Comparison of ENCODE assay signal across 23 mouse cellular contexts in the genomic region with DNA sequence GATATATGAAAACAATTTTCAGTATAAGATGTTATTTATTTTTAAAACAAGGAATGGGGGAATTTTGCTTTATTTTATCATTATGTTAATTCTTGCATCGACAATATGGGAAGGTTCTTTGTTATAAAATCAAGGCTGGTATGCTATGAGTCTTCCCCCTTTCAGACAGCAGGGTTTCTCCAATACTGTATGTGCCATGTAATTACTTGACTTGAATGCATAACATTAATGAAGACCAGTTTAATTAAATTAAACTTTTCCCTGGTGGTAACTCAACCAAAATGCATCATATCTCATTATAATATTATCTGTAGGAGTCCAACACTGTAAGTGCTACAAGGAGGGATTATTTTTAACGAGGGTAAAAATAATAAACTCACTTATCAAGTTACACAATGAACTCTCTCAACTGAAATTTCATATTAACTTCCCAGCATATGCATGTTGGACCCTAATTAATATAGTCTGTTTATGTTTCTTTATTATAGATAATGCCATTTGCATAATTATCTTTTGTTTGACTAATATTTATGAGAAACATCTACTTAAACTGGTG.
A peak's percentile ranks its signal among the peaks of the same experiment; 100 is the strongest.
DNase-seq lines count a peak whose midpoint lies in the region; ATAC-seq lines count a peak whose summit lies in the region.
"Had no signal": no experiment of that assay in that cellular context is flagged by ENCODE, and none has a peak within 500 bp of the region (broad histone marks: within the 10 kb centered on the region; RNA-seq: fewer than 3 reads in every experiment).

No protein-coding gene starts in this region.

- H3K9me3 ChIP-seq in hindbrain, embryonic 11.5 days (ENCODE audit: control insufficient read depth, low read length) = no peaks in the 10 kb centered on the region
- no peaks in the 10 kb centered on the region for H3K9me3 ChIP-seq in hindbrain, embryonic 10.5 days
- H3K9me3 ChIP-seq in midbrain, embryonic 13.5 days = no peaks in the 10 kb centered on the region
- no peaks in the 10 kb centered on the region for H3K9me3 ChIP-seq in midbrain, embryonic 11.5 days (ENCODE audit: control insufficient read depth, low read length)
- H3K9me3 ChIP-seq in neural tube, embryonic 14.5 days (ENCODE audit: control insufficient read depth, low read length) = no peaks in the 10 kb centered on the region
- no peaks in the 10 kb centered on the region for H3K9me3 ChIP-seq in neural tube, embryonic 15.5 days (replicated peaks)
- H3K9me3 ChIP-seq: embryonic facial prominence, embryonic 15.5 days; heart, embryonic 15.5 days had no signal

- H3K4me3 ChIP-seq in hindbrain, embryonic 11.5 days (ENCODE audit: low read depth, low read length) = no peak overlapping the region
- H3K4me3 ChIP-seq in hindbrain, embryonic 10.5 days = no peak overlapping the region
- H3K4me3 ChIP-seq in midbrain, embryonic 13.5 days (replicated peaks) = no peak overlapping the region
- H3K4me3 ChIP-seq in midbrain, embryonic 11.5 days (ENCODE audit: low read depth, low read length) = no peak overlapping the region
- H3K4me3 ChIP-seq in neural tube, embryonic 14.5 days (ENCODE audit: low read depth, low read length) = no peak overlapping the region
- H3K4me3 ChIP-seq in neural tube, embryonic 15.5 days (replicated peaks) = no peak overlapping the region
- H3K4me3 ChIP-seq: embryonic facial prominence, embryonic 15.5 days; erythroblast, embryonic 14.5 days; heart, embryonic 15.5 days had no signal

- no peak overlapping the region for H3K9ac ChIP-seq in hindbrain, embryonic 11.5 days (ENCODE audit: low read depth, low read length)
- no peak overlapping the region for H3K9ac ChIP-seq in midbrain, embryonic 13.5 days (replicated peaks)
- H3K9ac ChIP-seq in midbrain, embryonic 11.5 days (ENCODE audit: low read length) = no peak overlapping the region
- no peak overlapping the region for H3K9ac ChIP-seq in neural tube, embryonic 14.5 days (replicated peaks; ENCODE audit: low read depth, low read length)
- H3K9ac ChIP-seq in neural tube, embryonic 15.5 days (replicated peaks) = no peak overlapping the region
- H3K9ac ChIP-seq: embryonic facial prominence, embryonic 15.5 days; heart, embryonic 15.5 days had no signal

- H3K27ac ChIP-seq in hindbrain, embryonic 11.5 days (ENCODE audit: low read depth, low read length) = no peak overlapping the region
- no peak overlapping the region for H3K27ac ChIP-seq in hindbrain, embryonic 10.5 days
- no peak overlapping the region for H3K27ac ChIP-seq in midbrain, embryonic 13.5 days
- no peak overlapping the region for H3K27ac ChIP-seq in midbrain, embryonic 11.5 days (ENCODE audit: low read depth, low read length)
- no peak overlapping the region for H3K27ac ChIP-seq in neural tube, embryonic 14.5 days (ENCODE audit: low read depth, low read length)
- H3K27ac ChIP-seq in neural tube, embryonic 15.5 days (replicated peaks) = no peak overlapping the region
- H3K27ac ChIP-seq: embryonic facial prominence, embryonic 15.5 days; heart, embryonic 15.5 days had no signal

- H3K27me3 ChIP-seq in hindbrain, embryonic 11.5 days (ENCODE audit: control insufficient read depth, insufficient read depth, low read length) = no peaks in the 10 kb centered on the region
- H3K27me3 ChIP-seq in hindbrain, embryonic 10.5 days (ENCODE audit: insufficient read depth, poor library complexity, severe bottlenecking) = no peaks in the 10 kb centered on the region
- H3K27me3 ChIP-seq in midbrain, embryonic 13.5 days = no peaks in the 10 kb centered on the region
- H3K27me3 ChIP-seq in midbrain, embryonic 11.5 days (ENCODE audit: control insufficient read depth, insufficient read depth, low read length) = no peaks in the 10 kb centered on the region
- no peaks in the 10 kb centered on the region for H3K27me3 ChIP-seq in neural tube, embryonic 14.5 days (ENCODE audit: control insufficient read depth, insufficient read depth, low read length)
- no peaks in the 10 kb centered on the region for H3K27me3 ChIP-seq in neural tube, embryonic 15.5 days (replicated peaks)
- H3K27me3 ChIP-seq: embryonic facial prominence, embryonic 15.5 days; heart, embryonic 15.5 days had no signal

- no peak for DNase-seq in hindbrain, embryonic 11.5 days (ENCODE audit: low spot score)
- DNase-seq in hindbrain, embryonic 10.5 days (ENCODE audit: low spot score) = no peak
- no peak for DNase-seq in midbrain, embryonic 11.5 days (ENCODE audit: low spot score, missing footprints)
- peak; percentile 59 for DNase-seq in retina, postnatal 1 day
- DNase-seq: adrenal gland, adult 2 months; adrenal gland, postnatal 25 days; cerebellum, adult 11 months; cerebellum, adult 8-10 months; cerebellum, postnatal 14 days; embryo, embryonic 11 days; gastrocnemius, postnatal 10 days; heart, adult 18-20 months; heart, postnatal 14 days had no signal

- no peaks in the 10 kb centered on the region for H3K4me1 ChIP-seq in hindbrain, embryonic 11.5 days (replicated peaks; ENCODE audit: control insufficient read depth, insufficient read depth, low read length)
- H3K4me1 ChIP-seq in hindbrain, embryonic 10.5 days (replicated peaks) = no peaks in the 10 kb centered on the region
- H3K4me1 ChIP-seq in midbrain, embryonic 13.5 days (replicated peaks) = no peaks in the 10 kb centered on the region
- H3K4me1 ChIP-seq in midbrain, embryonic 11.5 days (ENCODE audit: control insufficient read depth, insufficient read depth, low read length) = no peaks in the 10 kb centered on the region
- no peaks in the 10 kb centered on the region for H3K4me1 ChIP-seq in neural tube, embryonic 14.5 days (ENCODE audit: control insufficient read depth, insufficient read depth, low read length)
- no peaks in the 10 kb centered on the region for H3K4me1 ChIP-seq in neural tube, embryonic 15.5 days
- H3K4me1 ChIP-seq: embryonic facial prominence, embryonic 15.5 days; heart, embryonic 15.5 days had no signal

- H3K4me2 ChIP-seq in hindbrain, embryonic 11.5 days (replicated peaks; ENCODE audit: low read depth, low read length) = no peak overlapping the region
- H3K4me2 ChIP-seq in midbrain, embryonic 13.5 days (replicated peaks) = no peak overlapping the region
- H3K4me2 ChIP-seq in midbrain, embryonic 11.5 days = no peak overlapping the region
- no peak overlapping the region for H3K4me2 ChIP-seq in neural tube, embryonic 14.5 days (ENCODE audit: low read depth, low read length)
- H3K4me2 ChIP-seq in neural tube, embryonic 15.5 days = no peak overlapping the region
- H3K4me2 ChIP-seq: embryonic facial prominence, embryonic 15.5 days; heart, embryonic 11.5 days; heart, embryonic 15.5 days had no signal

- ATAC-seq in hindbrain, embryonic 11.5 days (ENCODE audit: low FRiP score) = peak; percentile 40
- 0 out of 2 replicates have a peak, but pooled peaks have one; percentile 30 for ATAC-seq in midbrain, embryonic 13.5 days
- no peak for ATAC-seq in midbrain, embryonic 11.5 days (ENCODE audit: low FRiP score)
- peak; percentile 61; the same call in 1 of the 2 replicates for ATAC-seq in neural tube, embryonic 14.5 days (ENCODE audit: low read depth)
- ATAC-seq in neural tube, embryonic 15.5 days (ENCODE audit: low FRiP score) = no peak
- ATAC-seq in cerebellum, adult (ENCODE audit: insufficient number of reproducible peaks, low FRiP score, low TSS enrichment) = no peak
- ATAC-seq: forebrain, embryonic 14.5 days; inflammation-experienced regulatory T-cells, adult 6 months had no signal

- 83% methylated on average over 2 of the region's 2 CpGs for WGBS in hindbrain, embryonic 11.5 days
- WGBS in hindbrain, embryonic 10.5 days = 88% methylated on average over 2 of the region's 2 CpGs
- WGBS in midbrain, embryonic 13.5 days = 69% methylated on average over 2 of the region's 2 CpGs
- 83% methylated on average over 2 of the region's 2 CpGs for WGBS in midbrain, embryonic 11.5 days
- 62% methylated on average over 2 of the region's 2 CpGs for WGBS in neural tube, embryonic 14.5 days
- WGBS in neural tube, embryonic 15.5 days = 57% methylated on average over 2 of the region's 2 CpGs

- H3K36me3 ChIP-seq in hindbrain, embryonic 11.5 days (ENCODE audit: control insufficient read depth, insufficient read depth, low read length) = no peaks in the 10 kb centered on the region
- H3K36me3 ChIP-seq in hindbrain, embryonic 10.5 days = no peaks in the 10 kb centered on the region
- H3K36me3 ChIP-seq in midbrain, embryonic 13.5 days = no peaks in the 10 kb centered on the region
- H3K36me3 ChIP-seq in midbrain, embryonic 11.5 days (ENCODE audit: control insufficient read depth, insufficient read depth, low read length) = no peaks in the 10 kb centered on the region
- no peaks in the 10 kb centered on the region for H3K36me3 ChIP-seq in neural tube, embryonic 14.5 days (ENCODE audit: control insufficient read depth, insufficient read depth, low read length)
- H3K36me3 ChIP-seq in neural tube, embryonic 15.5 days = no peaks in the 10 kb centered on the region
- H3K36me3 ChIP-seq: embryonic facial prominence, embryonic 15.5 days; heart, embryonic 15.5 days had no signal

Comparison
In these comparisons a context has a peak if more than half of its experiments do, and no peak if none do; other contexts are left out.
1. ATAC-seq: peak in hindbrain, embryonic 11.5 days (single experiment), midbrain, embryonic 13.5 days (single experiment) and neural tube, embryonic 14.5 days (single experiment); none in midbrain, embryonic 11.5 days (single experiment), neural tube, embryonic 15.5 days (single experiment) and cerebellum, adult (single experiment).